Mouse (Mus musculus) adrenal gland, adult 18-20 months (tissue): ENCODE data around the gene Il4i1. TPM values are rescaled to one million over a fixed set of nuclear protein-coding genes. Genes with fewer than 3 reads are reported as not detected.
A peak's percentile ranks its signal among the peaks of the same experiment; 100 is the strongest.

ENCODE experiments used
- DNase-seq, 2 experiments: peaks; one replicate each; pipeline ENCODE4 v3.0.0; 2021 to 2022; ENCODE audit warnings: low spot score in 2 of 2
- total RNA-seq, 2 experiments: library from RNA; stranded (reverse); gene quantifications; 1 replicate in 1 of 2; 2 replicates in 1 of 2; pipeline ENCODE4 v1.2.3; 2021

Il4i1 gene
- total RNA-seq, 2 experiments from 2014 or later, result 1.6 to 2.6 TPM

- peak in 1 of 2 experiments; percentile 19 for DNase-seq
These were observed 2.0 kb downstream of the Il4i1 start for GRCm38 (mm10) chr7:44818164-44818563.

DNA sequence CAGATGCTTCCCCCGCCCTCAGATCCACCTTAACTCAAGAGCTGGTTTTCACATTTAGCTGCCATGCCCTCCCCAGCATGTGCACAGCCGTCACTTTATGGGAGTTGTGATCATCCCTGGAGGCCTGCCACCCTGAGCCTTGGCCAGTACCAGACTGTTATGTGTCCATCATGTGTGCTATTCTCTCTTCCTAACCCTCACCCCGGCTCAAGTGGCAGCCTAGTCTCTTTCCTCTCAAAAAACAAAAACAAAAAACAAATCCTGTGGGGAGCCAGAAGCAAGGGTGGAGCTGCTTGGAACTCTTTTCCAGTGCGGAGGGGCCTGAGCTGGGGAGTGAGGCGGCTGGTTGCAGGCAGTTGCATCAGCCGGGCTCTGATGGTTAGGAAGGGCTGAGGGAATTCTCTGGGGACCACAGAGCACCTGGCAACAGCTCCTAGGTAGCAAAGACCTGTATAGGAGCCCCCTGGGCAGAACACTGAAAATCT lies 2.6 kb downstream of the Il4i1 start:
- DNase-seq, result peak; percentile 49 to 63

- DNase-seq, result peak in 1 of 2 experiments; percentile 12
These were observed 3.2 kb downstream of the Il4i1 start for GRCm38 (mm10) chr7:44819391-44819790.

DNA sequence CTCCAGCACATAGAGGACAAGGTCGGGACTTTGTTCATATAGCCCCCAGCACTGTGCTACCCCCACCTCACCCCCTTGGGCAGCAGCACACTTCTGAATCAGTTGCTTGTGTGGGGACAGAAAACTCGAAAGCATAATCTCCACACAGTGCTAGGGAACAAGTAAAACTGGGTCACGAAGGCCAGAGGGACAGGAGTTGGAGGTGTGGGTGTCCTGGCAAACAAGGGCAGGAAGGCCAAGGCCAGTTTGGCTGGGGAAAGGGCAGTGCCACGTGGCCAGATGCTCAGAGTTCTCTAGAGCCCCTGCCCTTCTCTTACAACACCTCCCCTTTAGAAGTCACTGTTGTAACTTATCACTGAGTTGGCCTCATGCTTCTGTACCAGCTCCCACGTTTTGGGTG lies 3.7 kb downstream of the Il4i1 start:
- DNase-seq, result peak; percentile 25 to 28

- peak in 1 of 2 experiments; percentile 10 for DNase-seq
These were observed 4.3 kb downstream of the Il4i1 start for GRCm38 (mm10) chr7:44820525-44820924.

DNA sequence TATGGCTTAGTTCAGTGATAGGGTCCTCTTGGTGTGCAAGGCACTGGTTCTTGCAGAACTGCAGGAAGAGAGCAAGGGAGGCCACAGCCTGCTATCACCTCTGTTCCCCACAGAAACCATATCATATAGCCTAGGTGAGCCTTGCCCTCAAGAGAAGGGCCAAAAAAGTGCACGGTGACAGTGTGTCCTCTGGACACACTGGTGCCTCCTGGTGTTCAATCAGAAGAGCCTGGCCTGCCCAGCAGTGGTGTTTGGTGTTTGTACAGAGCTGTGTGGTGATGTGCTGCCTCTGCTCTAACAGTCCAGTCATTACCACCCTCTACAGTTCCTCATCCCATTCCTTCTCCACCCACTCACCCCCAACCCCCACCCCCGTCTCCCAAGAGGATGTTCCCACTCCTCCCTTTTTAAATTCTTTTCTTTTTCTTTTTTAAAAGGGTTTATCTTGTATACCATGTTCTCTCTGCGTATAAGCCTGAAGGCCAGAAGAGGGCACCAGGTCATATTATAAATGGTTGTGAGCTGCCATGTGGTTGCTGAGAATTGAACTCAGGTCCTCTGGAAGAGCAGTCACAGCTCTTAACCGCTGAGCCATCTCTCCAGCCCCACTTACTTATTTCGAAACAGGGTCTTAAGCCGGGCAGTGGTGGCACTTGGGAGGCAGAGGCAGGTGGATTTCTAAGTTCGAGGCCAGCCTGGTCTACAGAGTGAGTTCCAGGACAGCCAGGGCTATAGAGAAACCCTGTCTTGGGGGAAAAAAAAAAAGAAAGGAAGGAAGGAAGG lies 5.7 kb downstream of the Il4i1 start:
- peak; percentile 1 to 14 for DNase-seq

DNA sequence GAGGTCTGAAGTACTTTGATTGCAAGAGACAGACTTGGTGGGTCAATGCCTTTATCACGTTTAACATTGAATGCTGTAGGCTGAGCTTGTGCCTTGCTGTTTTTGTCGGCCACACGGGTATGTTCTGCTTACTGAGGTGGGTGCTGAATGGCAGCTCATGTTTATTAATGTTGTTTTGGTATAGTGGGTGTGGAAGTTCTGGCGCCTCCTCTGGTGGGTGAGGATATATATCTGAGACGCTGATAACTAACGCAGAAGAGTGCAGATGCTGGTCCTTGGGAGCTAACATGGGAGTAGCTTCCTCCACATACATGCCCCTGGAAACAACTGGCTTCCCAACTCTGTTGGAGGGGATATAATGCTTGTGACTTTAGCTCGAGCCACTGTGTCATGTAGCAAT lies 7.2 kb downstream of the Il4i1 start:
- DNase-seq, result peak in 1 of 2 experiments; percentile 15

- DNase-seq, result peak; percentile 70 to 80
These were observed 8.7 kb downstream of the Il4i1 start for GRCm38 (mm10) chr7:44824872-44825271.

GRCm38 (mm10) chr7:44826771-44827170 lies 10.6 kb downstream of the Il4i1 start:
- no peak for DNase-seq

DNA sequence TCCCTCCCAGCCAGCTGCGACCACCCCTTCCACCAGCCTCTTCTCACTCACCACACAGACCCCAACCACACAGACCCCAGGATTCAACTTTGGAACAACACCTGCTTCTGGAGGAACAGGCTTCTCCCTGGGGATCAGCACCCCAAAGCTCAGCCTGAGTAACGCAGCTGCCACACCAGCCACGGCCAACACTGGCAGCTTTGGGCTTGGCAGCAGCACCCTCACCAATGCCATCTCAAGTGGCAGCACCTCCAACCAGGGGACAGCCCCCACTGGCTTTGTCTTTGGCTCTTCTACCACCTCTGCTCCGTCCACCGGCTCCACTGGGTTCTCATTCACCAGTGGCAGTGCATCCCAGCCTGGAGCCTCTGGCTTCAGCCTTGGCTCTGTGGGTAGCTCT lies 12.5 kb downstream of the Il4i1 start:
- DNase-seq, result no peak

GRCm38 (mm10) chr7:44832763-44833162 lies 16.6 kb downstream of the Il4i1 start:
- no peak for DNase-seq

GRCm38 (mm10) chr7:44835373-44836015 lies 19.3 kb downstream of the Il4i1 start:
- DNase-seq, result no peak

- no peak for DNase-seq
These were observed 19.8 kb downstream of the Il4i1 start for GRCm38 (mm10) chr7:44836016-44836404.

DNA sequence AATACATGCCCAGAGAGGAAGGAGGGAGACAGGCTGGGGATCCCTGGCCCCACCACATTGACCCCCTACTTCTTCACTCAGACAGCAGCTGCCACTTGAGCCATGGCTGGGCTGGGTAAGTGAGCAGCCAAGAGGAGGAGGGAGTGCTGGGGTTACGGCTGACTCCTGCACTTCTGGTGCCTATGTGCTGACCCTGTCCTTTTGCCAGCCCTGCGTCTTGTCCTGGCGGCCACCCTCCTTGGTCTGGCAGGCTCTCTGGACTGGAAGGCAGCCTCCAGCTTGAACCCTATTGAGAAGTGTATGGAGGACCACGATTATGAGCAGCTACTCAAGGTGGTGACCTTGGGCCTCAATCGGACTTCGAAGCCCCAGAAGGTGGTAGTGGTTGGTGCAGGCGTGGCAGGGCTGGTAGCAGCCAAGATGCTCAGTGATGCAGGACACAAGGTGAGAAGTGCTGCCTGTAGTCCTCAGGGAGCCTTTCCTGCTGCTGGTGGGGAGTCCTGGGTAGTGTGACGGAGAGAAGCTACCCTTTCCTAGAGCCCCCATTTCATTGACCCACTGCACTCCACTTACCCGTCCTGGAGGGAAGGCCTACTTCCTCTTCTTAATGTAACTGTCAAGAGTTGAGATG lies 20.4 kb downstream of the Il4i1 start:
- no peak for DNase-seq

GRCm38 (mm10) chr7:44838073-44838472 lies 21.9 kb downstream of the Il4i1 start:
- no peak for DNase-seq

GRCm38 (mm10) chr7:44839171-44839490 lies 22.9 kb downstream of the Il4i1 start:
- DNase-seq, result no peak

GRCm38 (mm10) chr7:44839491-44840191 lies 23.5 kb downstream of the Il4i1 start:
- DNase-seq, result no peak

DNA sequence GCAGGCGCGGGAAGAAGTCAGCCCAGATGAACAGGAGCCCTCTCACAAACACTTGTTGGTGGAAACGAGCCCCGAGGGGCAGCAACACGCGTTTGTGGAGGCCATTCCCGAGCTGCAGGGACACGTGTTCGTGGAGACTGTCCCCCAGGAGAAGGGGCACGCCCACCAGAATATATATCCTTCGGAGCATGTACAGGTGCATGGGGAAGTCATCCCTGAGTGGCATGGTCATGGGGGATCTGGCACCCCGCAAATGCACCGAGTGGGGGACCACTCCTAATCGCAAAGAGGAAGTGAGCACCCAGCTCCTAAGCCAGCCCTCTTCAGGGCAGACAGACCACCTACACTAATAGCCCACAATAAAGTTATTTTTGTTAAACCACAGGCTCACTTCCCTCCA lies 24.2 kb downstream of the Il4i1 start:
- DNase-seq, result no peak

DNA sequence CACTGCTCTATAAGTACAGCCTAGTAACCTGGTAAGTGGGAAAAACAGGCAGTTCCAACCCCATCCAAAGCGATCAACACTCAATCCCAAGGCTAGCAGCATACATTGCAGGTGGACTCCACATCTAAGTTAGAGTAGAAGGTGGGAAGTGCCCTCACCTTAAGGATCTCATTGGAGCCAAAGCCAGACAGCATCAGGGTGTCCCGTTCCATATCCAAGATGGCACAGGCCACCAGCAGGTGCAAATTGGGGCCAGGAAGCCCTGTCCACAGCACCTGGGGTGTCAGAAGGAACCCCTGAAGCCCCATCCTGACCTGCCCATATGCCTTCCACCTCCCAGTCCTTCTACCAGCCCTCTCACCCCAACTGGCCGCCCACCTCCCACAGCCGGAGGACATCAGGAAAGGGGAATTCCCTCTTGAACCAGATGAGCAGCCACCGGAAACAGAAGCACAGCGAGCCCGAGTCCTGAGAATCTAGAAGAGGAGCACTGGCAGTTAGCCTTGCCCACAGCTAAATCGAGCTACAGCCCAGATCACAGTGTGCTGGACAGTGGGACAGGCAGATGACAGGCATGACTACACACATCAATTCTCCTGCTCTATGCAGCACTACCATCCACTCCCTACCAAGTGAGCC lies 25.8 kb downstream of the Il4i1 start:
- no peak for DNase-seq

GRCm38 (mm10) chr7:44845006-44845405 lies 28.8 kb downstream of the Il4i1 start:
- DNase-seq, result no peak

DNA sequence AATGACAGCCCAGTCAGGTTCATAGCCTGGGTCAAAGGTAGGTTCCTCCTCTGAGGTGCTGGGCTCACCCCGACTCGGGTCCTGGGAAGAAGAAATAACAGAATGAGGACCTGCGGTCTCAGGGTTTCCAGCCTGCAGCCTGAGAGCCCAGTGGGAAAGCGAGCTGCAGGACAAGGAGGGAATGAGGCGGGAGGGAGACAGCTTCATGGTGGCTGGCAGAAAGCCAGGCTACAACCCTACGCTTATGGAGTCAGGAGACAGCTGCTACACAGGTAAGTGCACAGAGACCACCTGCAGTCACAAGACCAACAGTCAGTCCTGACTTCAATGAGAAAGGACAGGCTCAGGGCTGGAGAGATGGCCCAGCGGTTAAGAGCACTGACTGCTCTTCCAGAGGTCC lies 30.6 kb downstream of the Il4i1 start:
- no peak for DNase-seq
